Mouse (Mus musculus) cortical plate, adult 2 months (tissue): ENCODE results near the gene B9d1.

Experiments
- CTCF ChIP-seq: fragments of 200-500 bp; IDR thresholded peaks from 2 replicates; pipeline ENCODE4 v1.5.1; 2011; ENCODE audit warnings: mild to moderate bottlenecking, control low read depth, low read length; ENCODE audit not compliant: insufficient read depth; ENCODE audit errors: extremely low read depth
- POLR2A ChIP-seq: fragments of 200-500 bp; IDR thresholded peaks from 2 replicates; pipeline ENCODE4 v1.6.1; 2011; ENCODE audit warnings: mild to moderate bottlenecking, low read length, control low read depth; ENCODE audit not compliant: insufficient read depth; ENCODE audit errors: extremely low read depth

- no peak for TF ChIP-seq POLR2A
- no peak for TF ChIP-seq CTCF
These were observed 48.2 kb downstream of the B9d1 start for GRCm38 (mm10) chr11:61553015-61553754.
